Mouse (Mus musculus) heart, postnatal 14 days (tissue): ENCODE data around the gene Wdr62. TPM values are rescaled to one million over a fixed set of nuclear protein-coding genes. Genes with fewer than 3 reads are reported as not detected.
"Not testable (repeated sequence)": the region's sequence is repeated elsewhere in the genome, so short reads cannot be mapped to it uniquely, and the experiment has no call there.

ENCODE experiments used
- DNase-seq, 2 experiments: peaks; one replicate each; pipeline ENCODE4 v3.0.0; 2021 to 2022
- intact Hi-C: fragments of 180-260 bp; cut with DNase I; formaldehyde crosslinking; loops from one replicate; pipeline ENCODE4 v1.15.1; 2025
- total RNA-seq, 2 experiments: library from RNA; stranded (reverse); gene quantifications; 2 replicates each; pipeline ENCODE4 v1.2.3; 2021

The Wdr62 gene
- total RNA-seq, 2 experiments from 2014 or later = 2.7 to 2.9 TPM

GRCm38 (mm10) chr7:30219293-30220007, 60.8 kb downstream of the Wdr62 start:
- DNase-seq = peak; percentile 67 to 70
- intact Hi-C loops = loop anchor here (5.0 kb wide), 1 partner anchor 37 kb away; the partner anchor contains the start of gene Cox7a1

GRCm38 (mm10) chr7:30217277-30217676, 62.9 kb downstream of the Wdr62 start:
- DNase-seq = no peak
- intact Hi-C loops = loop anchor here (5.0 kb wide), 1 partner anchor 35 kb away; the partner anchor contains the start of gene Cox7a1

DNA sequence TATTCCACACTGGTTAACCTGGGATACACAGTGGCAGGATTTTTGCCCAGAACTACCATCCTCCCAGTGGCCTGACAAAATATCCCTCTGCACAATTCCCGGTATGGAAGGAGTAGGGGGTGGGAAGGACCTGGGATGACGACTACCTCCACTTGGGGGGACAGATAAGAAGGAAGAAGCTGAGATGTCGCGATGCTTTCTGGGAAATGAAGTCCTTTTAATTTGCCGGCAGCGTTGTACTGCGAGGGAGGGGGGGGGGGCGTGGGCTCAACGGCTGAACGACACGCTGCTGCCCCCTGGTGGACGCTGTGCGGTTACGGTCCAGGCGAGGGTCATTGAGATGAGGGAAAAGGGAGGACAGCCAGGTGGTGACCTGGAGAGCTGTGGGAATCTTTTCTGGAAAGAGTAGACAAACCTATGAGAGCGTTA, 63.5 kb downstream of the Wdr62 start:
- intact Hi-C loops = loop anchor here (5.0 kb wide), 1 partner anchor 34 kb away; the partner anchor contains the start of gene Cox7a1

GRCm38 (mm10) chr7:30215875-30216274, 64.3 kb downstream of the Wdr62 start:
- no peak for DNase-seq
- intact Hi-C loops = loop anchor here (5.0 kb wide), 1 partner anchor 34 kb away; the partner anchor contains the start of gene Cox7a1

More for the DNA sequence above, 63.5 kb downstream of the Wdr62 start:
- peak; percentile 83 to 85 for DNase-seq

- DNase-seq = no peak
- intact Hi-C loops = no loop called here
These were observed 66.3 kb downstream of the Wdr62 start for GRCm38 (mm10) chr7:30213881-30214280.

DNA sequence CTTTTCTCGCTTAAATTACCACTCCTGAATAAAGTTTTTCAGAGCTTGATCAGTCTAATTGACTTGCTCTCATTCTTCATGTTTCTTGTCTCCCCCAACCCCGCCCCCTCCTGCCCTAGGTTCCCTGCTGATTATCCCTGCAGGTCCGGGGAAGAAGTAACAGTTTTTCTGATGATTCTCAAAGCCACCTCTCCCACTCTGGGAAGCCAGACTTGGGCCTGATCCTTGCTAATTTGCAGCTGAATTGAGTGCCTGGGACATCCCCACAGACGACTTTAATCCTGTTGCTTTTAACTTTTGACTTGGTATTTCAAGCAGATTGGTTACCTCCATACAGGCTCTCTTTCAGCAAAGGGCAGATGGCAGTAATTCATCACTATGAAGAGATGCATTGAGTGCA, 69.2 kb downstream of the Wdr62 start:
- intact Hi-C loops = no loop called here

GRCm38 (mm10) chr7:30206364-30206763, 73.9 kb downstream of the Wdr62 start:
- intact Hi-C loops, DNase-seq: not testable (repeated sequence)

More for the DNA sequence above, 69.2 kb downstream of the Wdr62 start:
- no peak for DNase-seq

- DNase-seq = peak; percentile 72 to 83
- intact Hi-C loops = no loop called here
These were observed 74.8 kb downstream of the Wdr62 start for GRCm38 (mm10) chr7:30205383-30205782.

DNA sequence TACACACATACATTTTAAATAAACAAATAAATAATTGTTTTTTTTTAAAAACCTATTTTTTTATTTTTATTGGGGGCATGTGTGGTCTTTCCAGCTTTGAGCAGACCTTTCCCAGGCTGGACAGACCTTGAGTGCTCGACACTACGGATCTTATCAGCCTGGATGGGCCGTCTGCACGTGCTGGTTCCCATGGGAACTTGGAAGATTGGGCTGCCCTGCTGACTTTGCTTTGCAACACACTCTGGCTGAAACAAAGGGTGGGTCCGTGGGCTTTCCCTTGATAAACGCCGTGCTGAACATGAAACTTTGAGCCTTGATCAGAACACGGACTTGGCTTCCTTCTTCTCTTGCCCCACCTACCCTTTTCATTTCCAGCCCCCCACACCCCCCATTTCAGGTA, 75.8 kb downstream of the Wdr62 start:
- DNase-seq = no peak
- intact Hi-C loops = loop anchor here (1.0 kb wide), 1 partner anchor 23 kb away; no protein-coding TSS in a partner anchor

DNA sequence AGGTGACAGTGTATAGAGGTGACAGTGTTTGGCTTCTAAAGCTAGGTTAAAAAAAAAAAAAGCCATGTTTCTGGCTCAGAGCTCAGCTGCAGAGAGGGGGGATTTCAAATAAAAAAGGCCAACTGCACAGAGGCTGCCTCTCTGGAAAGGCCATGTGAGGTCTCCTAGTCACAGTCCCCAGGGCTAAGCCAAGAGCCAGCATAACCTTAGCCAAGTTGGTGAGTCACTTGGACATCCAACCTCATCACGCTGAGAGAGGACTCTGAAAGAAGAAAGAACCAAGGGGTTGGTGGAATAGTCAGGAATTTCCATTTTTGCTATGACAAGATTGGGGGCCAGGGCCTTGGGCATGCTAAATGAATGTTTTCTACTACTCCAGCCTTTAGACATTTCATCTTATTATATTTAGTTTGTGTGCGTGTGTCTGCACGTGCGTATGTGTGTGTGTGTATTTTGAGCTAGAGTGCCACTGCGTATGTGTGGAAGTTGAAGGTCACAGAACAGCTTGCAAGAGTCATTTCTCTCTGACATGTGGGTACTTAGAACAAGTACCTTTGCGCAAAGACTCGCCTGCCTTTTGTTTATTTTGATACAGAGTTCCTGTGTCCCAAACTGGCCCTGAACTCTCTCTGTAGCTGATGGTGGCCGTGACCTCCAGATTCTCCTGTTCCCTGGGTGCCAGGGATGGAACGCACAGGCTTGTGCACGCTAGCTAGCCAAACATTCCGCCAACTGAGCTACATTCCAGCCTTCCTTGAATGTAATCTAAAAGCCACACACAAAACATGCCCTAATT, 77.1 kb downstream of the Wdr62 start:
- intact Hi-C loops = no loop called here
- peak; percentile 49 to 77 for DNase-seq

DNA sequence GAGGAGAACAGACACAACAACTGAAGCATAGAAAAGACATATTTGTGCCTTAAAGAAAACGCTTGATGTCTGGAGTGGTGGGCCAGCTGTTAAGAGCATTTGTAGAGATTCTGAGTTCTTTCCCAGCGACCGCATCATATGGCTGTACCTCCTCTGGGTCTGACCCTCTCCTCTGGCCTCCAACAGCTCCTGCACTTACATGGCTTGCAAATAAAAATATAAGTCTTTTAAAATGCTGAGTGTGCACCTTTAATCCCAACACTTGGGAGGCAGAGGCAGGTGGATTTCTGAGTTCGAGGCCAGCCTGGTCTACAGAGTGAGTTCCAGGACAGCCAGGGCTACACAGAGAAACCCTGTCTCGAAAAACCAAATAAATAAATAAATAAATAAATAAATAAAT, 79.6 kb downstream of the Wdr62 start:
- intact Hi-C loops, DNase-seq: not testable (repeated sequence)

- DNase-seq = no peak
These were observed 80.0 kb downstream of the Wdr62 start for GRCm38 (mm10) chr7:30200200-30200599.

GRCm38 (mm10) chr7:30199498-30200139, 80.6 kb downstream of the Wdr62 start:
- intact Hi-C loops = loop anchor here (2.0 kb wide), 1 partner anchor 15 kb away; the partner anchor contains the start of gene Cox7a1

More at GRCm38 (mm10) chr7:30200200-30200599, 80.0 kb downstream of the Wdr62 start:
- intact Hi-C loops = no loop called here

GRCm38 (mm10) chr7:30198481-30198971, 81.7 kb downstream of the Wdr62 start, which contains the start of gene Capns1:
Gene Capns1 (minus strand): TSS chr7:30198811.
- intact Hi-C loops = loop anchor here (2.0 kb wide), 1 partner anchor 14 kb away; the partner anchor contains the start of gene Cox7a1
- DNase-seq = peak; percentile 58 to 74

More at GRCm38 (mm10) chr7:30199498-30200139, 80.6 kb downstream of the Wdr62 start:
- DNase-seq = no peak

DNA sequence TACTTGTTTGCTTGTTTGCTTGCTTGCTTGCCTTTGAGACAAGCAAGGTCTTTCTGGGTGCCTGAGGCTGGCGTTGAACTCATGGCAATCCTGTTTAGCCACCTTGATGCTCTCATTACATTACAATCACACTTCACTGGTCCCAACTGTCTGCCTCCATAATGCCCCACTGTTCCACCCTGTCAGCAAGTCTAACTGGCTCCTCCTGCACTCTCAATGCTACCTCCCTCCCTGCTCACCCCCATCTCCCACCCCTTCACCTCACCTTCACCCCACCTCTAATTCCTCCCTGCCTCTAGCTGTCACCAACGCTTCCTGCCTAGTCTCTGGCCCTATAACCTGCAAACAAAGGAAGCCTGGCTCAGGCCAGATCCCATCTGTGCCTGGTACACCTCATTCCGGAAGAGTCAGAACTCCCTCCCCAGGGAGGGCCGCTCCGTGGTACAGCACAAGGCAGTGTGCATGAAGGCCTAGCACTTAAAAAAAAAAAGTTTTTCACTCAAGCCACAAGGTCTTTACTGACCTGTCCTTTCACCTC, 82.6 kb downstream of the Wdr62 start:
- no peak for DNase-seq
- intact Hi-C loops = loop anchor here (2.0 kb wide), 1 partner anchor 13 kb away; the partner anchor contains the start of gene Cox7a1

DNA sequence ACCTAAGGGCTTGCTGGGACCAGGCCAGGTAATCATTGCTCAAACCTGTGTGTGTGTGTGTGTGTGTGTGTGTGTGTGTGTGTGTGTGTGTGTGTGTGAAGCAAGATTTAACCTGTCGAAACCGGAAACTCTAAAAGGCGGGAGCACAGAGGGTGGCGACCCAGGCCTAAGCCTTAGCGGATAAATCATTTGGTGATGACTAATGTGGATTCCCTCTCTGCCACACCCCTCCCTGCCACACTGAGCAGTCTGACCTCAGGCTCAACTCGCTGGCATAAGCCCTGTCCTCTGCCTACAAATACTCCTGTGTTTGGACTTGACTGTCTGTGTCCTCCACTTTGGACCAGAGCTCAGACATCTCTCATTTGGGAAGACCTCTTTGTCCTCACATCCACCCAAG, 84.0 kb downstream of the Wdr62 start:
- DNase-seq = no peak
- intact Hi-C loops = no loop called here

DNA sequence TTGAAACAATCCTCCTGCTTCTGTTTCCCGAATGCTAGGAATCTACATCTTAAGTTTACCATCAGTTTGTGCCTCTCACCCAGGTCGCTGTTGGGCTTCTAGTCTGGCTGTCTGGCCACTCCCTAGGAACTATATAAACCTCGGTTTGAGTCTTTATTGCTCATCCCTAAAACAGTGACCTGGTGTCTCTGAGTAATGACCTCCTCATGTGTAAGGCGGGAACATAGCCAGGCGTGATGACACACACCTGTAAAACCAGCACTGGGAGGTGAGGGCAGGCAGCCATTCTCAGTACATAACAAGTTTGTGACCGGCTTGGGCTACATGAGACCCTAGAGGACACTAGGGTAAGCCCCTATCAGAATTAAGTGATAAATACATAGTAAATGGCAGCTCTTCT, 84.8 kb downstream of the Wdr62 start:
- DNase-seq = no peak
- intact Hi-C loops = no loop called here

- peak; percentile 97 to 98 for DNase-seq
- intact Hi-C loops = no loop called here
These were observed 85.3 kb downstream of the Wdr62 start for GRCm38 (mm10) chr7:30194884-30195283.

DNA sequence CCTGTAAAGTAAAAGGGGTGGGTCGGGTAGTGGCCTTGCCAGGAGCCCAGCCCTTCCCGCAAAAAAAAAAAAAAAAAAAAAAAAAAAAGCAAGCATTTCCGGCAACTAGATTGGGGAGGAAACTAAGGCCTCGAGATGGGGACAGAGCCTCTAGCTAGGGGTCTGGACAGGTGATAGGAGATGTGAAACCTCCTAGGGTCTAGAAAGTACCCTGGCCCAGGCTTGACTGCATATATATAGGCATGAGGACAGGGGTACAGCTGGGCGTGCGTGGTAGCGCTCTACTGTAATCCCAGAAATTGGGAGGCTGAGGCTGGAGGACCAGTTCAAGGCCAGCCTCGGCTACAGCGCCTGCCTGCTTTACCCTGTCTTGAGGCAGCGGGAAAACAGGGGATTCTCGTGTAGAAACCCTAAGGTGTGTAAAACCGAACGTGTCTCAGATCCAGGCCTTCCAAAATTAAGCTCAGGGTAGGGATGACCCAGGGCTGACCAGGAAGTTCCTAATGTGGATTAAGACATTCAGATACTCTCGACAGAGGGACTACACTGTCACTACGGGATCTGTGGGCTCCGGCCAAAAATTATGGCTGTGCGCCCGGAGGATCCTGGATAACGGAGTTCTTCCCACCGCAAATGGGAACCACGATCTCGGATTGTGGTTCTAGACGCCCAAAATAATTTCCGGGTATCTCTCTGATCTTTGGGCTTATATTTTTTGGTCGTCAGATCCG, 86.0 kb downstream of the Wdr62 start:
- peak; percentile 57 to 70 for DNase-seq
- intact Hi-C loops = no loop called here
